Mouse (Mus musculus) testis, adult 2 months (tissue): Measurements from ENCODE around the gene Il18r1.

Experiments
- CTCF ChIP-seq: fragments of 200-500 bp; IDR thresholded peaks from 2 replicates; pipeline ENCODE4 v1.5.1; 2012; ENCODE audit warnings: low read depth, mild to moderate bottlenecking, inconsistent platforms, low read length, moderate library complexity; ENCODE audit not compliant: control insufficient read depth, insufficient read depth, insufficient replicate concordance
- POLR2A ChIP-seq: fragments of 200-500 bp; IDR thresholded peaks from 2 replicates; pipeline ENCODE4 v1.6.1; 2012; ENCODE audit warnings: low read depth, mild to moderate bottlenecking, inconsistent platforms, low read length, moderate library complexity; ENCODE audit not compliant: control insufficient read depth

- no peak for TF ChIP-seq CTCF
- no peak for TF ChIP-seq POLR2A
These were observed 63.9 kb downstream of the Il18r1 start for GRCm38 (mm10) chr1:40529287-40529686.
